Mouse (Mus musculus): ENCODE measurements around the gene Scd1.

The Scd1 gene

DNA sequence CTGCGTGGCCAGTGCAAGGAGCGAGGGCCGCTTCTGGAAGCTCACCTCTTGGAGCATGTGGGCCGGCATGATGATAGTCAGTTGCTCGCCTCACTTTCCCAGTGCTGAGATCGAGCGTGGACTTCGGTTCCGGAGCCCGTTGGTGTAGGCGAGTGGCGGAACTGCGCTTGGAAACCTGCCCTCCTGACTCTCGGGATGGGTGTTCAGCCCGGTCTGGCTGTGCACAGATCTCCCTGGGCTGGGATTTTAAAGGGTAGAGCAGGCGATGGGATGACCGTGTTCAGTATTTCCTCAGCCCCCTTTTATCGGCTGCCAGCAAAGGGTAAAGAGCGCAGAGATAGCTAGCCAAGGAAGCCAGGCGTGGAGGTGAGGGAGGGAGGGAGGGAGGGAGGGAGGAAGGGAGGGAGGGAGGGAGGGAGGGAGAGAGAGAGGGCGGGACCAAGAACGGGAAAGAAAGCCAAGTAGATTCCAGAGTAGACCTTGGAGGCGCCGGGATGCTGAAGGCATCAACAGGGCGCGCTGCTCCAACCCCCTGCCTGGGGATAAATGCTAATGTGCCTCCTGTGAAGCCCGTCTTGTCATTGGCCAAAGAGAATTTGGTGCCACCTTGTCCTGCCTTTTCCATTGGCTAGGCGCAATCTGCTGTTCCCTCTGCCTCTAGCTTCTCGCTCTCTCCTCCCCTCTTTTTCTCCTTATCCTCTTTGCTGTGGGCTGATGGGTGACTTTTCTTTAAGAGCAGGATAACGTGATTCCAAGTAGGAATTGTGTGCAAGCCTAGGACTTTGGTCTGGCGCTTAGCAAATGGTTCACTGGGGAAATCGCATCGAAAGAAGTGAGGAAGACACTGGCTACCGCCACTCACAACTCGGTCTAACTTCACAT lies at the start of gene Scd1:
Scd1 (minus strand) TSS at position 539 of the 882 bp plus-strand sequence.
- DNase-seq (ENCODE audit: low spot score in 2 of 2) = peak in 1 of 2 experiments; percentile 45

DNA sequence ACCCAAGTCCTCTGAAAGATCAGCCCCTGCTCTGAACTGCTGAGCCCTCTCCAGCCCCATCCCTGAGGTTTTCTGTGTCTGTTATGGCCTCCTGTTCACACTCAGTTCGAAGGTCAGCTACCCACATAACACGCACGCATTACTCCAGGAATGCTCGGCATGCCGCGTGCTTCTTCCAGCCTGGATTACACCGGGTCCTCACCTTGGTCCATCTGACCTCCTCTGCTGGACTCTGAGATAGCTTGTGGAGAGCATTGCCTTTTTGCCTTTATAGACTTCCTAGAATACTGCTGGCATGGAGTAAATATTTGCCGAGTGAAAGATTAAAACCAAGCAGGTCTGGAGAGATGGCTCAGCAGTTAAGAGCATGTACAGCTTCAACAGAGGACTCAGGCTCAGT lies 47.7 kb upstream of the Scd1 start:
- DNase-seq (ENCODE audit: low spot score in 2 of 2) = no peak

DNA sequence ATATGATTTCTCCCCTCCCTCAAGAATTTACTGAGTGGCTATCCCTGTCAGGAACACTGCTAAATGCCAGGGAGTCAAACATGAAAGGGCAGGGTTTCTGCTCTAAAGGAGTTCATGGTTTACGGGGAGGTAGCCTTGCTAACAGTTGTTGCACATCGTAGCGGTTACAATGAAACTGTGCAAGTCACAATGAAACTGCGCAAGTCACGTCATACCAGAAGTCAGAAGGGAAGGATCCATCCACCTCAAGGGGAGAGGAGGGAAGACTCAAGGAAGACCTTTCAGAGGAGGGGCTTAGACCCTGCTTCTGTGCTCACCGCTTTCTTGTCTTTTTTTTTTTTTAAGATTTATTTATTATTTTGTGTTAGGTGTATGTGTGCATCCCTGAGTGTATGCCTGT lies 47.2 kb upstream of the Scd1 start:
- no peak for DNase-seq (ENCODE audit: low spot score in 2 of 2)

DNA sequence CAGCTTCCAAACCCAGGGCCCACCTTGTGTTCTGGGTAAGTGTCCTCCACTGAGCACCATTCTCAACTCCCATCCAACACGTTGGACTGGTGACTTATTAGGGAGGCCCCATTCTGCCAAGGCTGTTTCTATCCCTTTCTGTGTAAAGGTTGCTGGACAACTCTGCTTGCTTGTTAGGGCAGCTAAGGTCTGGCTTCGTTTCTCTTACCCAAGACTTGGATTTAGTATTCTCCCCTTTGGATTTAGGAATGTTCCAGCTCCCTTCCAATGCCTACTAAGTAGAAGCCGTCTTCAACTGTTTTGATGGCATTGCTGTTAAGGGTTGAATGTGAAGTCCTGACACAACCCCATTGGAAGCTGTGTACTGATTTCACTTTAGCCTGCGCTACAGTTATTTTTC lies 40.2 kb upstream of the Scd1 start:
- DNase-seq (ENCODE audit: low spot score in 2 of 2) = no peak

DNA sequence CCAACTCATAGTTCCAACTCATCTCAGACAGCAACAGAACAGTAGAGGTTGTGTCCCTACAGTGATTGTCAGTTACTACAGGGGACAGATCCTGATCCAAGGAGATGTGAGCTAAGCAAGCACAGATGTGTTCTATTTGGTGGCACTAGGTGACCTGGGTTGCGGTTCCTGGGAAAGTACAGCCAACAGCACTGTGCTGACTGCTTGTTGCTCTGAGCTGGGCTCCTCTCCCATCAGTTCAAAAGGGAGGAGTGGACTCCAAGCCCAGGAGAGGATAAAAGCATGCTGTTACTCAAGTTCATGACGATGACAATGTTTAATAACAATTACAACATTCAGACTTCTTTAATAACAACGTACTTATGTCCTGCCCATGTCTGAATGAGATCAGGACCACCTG lies 38.1 kb upstream of the Scd1 start:
- no peak for DNase-seq (ENCODE audit: low spot score in 2 of 2)

DNA sequence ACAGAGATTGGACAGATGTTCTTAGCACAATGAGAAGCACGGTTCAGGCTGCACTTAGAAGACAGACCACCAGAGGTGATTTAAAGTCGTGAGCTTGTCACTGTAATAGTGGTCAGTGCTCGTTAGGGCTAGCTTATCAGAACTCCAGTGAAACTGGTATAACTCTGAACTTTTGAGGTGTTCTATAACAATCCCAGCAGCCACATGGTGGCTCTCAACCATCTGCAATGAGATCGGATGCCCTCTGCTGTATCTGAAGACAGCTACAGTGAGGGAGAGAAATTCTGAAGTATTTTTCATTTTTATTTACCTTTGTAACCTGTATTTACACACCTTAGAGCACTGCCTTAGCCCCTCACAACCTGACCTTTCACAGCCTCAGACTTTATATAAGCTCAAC lies 31.6 kb upstream of the Scd1 start:
- DNase-seq (ENCODE audit: low spot score in 2 of 2) = no peak

DNA sequence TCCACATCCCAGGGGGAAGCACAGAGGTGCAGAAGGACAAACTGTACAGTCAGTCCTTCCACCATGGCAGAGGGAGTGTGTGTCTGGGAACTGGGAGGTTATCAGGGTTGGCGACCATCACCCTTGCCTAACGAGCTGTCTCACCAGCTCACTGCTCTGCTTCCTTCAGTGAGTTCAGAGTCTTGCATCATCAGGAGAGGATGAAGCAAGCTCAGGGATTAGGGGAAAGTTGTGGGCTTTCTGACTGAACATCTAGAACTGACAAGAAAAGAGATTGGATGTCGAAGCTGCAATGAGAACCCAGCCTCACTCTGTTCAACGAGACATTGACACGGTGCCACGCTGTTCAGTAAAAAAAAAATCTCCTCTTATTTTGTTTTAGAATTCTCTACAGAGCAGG lies 30.3 kb upstream of the Scd1 start:
- DNase-seq (ENCODE audit: low spot score in 2 of 2) = no peak

DNA sequence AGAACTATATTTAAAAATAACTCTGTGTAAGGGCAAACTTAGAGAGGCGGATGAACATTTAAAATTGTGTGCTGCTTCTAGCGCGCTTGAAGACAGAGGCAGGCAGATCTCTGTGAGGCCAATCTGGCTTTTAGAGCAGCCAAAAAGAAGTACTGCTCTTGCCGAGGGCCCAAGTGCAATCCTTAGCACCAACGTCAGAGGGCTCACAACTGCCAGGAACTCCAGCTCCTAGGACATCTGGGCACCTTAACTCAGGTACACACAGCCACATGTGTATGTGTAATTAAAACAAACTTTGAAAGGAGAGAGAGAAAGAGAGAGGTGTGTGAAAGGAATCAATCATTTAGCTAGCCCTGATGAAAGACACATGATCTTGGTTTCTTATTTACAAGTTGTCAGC lies 24.4 kb upstream of the Scd1 start:
- no peak for DNase-seq (ENCODE audit: low spot score in 2 of 2)

DNA sequence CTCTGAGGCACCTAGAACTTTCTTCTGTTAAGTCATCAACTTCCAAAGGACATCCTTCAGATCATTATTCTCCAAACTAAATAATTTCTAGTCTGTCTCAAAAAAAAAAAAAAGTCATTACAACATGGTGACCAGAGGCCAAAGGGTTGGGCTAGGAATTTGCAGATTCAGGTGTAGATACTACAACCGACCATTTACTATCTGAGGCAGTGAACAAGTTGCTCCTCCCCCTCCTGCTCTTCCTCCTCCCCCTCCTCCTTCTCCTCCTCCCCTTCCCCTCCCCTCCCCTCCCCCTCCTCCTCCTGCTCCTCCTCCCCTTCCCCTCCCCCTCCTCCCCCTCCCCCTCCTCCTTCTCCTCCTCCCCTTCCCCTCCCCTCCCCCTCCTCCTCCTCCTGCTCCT lies 20.0 kb upstream of the Scd1 start:
- DNase-seq (ENCODE audit: low spot score in 2 of 2) = no peak

DNA sequence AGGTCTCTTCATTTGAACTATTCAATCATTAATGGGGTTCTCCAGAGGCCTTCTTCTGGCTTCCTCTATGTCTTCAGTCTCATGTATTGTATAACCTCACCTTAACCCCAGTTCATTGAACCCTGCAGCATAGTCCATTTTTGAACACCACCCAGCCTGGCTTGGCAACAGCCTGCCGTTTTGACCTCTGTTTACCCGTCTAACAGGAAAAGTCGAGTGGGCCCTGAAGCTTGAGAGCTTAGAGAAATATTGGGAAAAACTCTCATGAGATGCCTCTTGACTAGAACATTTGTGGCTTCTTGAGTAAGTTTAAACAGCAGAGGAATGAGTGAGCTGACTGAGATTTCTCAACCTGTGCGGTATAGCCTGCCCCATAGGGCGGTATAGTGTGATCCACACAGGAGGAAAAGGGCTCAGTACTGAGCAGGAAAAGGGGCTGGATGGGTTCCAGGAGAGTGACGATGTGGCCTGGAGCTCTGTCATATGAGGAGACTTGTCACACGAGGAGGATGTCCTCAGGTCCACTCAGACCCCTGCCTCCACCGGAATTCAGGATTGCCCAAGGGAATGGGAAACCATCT lies 14.5 kb upstream of the Scd1 start:
- DNase-seq (ENCODE audit: low spot score in 2 of 2) = no peak

DNA sequence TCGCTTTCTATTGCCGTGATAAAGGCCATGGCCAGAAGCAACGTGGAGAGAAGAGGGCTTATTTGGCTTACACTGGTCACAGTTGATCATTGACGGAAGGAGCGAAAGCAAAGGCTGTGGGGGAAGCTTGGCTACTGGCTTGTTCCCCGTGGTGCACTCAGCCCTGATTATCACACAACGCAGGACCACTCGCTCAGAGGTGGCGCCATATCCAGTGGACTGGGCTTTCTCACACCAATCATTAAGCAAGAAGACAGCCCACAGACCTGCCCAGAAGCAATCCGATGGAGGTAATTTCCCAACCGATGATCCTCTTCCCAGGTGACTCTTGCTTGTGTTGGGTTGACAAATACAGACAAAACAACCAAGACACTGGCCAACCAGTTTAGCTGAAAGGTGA lies 11.9 kb upstream of the Scd1 start:
- no peak for DNase-seq (ENCODE audit: low spot score in 2 of 2)

DNA sequence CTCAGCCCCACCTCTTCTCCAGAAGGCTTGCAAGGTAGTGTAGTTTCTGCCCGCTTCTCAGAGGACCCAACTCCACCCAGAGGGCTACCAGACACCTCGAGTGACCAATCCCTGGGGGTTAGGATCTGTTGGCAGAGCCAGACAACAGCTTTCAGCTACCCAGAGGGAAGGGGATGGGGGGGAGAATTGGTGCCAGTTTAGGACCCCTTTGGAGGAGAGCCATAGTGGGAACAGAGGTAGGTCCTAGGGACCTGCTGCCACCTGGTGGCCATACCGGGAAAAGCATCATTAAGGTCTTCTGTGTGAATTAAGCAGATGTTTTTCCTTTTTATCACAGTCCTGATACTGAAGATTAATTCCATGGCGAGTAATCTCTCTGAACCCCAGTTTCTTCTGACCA lies 11.3 kb upstream of the Scd1 start:
- peak; percentile 36 to 73 for DNase-seq (ENCODE audit: low spot score in 2 of 2)

DNA sequence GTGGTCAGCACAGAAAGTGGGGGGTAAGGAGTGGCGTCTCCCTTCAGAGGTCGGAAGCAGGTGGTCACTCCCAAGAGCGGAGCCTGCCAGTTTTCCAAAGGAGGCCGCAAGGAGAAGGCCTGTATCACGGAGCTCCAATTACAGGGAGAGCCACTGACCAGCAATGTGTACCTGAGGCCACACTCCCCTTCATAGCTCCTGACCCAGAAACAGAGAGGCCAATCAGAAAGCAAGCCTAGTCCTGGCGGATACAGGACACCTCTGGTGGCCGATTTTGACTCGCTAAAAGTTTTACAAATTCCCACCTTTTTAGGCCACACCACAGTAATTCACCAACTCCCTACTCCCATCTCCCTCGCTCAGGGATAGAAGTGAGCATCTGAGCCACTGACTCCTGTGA lies 10.9 kb upstream of the Scd1 start:
- DNase-seq (ENCODE audit: low spot score in 2 of 2) = no peak

DNA sequence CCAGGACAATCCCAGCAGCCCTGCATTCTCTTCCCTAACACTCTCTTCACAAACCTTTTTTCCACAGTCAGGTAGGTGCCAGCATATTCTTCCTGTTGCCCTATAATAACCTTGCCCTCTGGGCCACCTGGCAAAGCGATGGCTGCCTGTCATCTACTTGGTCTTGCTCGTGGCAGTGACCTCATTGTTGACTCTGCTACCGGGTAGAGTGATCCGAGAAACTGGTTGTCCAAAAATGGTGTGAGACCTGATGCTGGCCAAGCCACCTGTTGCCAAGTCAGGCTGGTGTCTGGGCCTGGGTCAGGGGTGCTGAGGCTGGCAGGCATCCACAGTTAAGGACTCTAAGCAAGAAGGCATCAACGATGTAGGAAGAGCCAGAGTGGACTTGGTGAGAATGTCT lies 10.4 kb upstream of the Scd1 start:
- no peak for DNase-seq (ENCODE audit: low spot score in 2 of 2)

DNA sequence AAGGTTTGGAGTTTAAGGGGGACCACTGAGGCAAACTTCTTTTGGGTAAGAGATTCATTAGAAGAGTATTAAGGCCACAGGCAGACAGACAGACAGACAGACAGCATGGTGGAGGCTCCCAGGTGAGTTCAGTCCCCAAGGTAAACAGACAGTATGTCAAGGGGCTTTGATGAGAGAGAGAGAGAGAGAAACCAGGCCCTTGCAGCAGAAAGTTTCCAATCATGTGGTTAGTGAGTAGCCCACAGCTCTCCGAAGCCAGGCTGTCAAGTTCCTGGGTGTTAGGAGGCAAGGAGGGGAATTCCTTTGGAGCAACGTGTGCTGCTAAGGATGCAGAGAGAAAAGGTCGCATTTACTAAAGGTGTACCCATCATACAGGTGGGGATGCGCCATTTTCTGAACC lies 9.8 kb upstream of the Scd1 start:
- DNase-seq (ENCODE audit: low spot score in 2 of 2) = no peak

DNA sequence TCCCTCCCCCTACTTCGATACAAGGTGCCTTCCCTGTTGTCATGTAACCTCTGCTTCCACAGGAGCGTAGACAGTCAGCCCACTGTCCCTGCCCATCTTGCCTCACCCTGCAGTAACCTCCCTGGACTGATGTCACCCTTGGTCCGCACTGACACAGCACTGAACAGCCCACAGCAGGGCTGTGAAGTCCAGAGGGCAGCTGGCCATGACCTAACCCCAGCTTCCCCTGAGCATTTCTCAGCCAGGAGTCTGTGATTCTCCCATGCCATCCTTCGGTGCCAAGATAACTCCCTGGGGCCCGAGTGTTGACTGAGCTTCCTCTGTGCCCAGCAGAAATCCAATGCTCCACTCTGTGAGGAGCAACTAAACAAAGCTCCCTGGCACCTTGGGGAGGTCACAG lies 8.6 kb upstream of the Scd1 start:
- DNase-seq (ENCODE audit: low spot score in 2 of 2) = no peak

DNA sequence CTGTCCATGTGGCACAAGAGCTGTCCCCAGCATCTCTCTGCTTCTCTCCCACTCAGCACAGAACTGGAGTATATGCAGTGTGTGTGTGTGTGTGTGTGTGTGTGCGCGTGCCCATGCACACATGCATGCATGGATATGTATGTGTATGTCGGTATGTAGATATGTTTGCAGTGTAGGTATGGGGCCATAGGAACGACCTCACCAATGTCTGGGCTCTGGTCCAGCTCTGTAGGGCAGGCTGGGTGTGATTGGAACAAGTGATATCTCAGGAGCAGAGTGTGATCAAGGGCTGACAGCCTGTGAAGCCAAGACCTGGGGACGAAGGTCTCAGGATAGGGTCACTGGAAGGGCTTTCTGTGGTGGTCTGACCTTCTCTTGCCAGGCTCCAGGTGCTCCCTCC lies 7.8 kb upstream of the Scd1 start:
- DNase-seq (ENCODE audit: low spot score in 2 of 2) = no peak

DNA sequence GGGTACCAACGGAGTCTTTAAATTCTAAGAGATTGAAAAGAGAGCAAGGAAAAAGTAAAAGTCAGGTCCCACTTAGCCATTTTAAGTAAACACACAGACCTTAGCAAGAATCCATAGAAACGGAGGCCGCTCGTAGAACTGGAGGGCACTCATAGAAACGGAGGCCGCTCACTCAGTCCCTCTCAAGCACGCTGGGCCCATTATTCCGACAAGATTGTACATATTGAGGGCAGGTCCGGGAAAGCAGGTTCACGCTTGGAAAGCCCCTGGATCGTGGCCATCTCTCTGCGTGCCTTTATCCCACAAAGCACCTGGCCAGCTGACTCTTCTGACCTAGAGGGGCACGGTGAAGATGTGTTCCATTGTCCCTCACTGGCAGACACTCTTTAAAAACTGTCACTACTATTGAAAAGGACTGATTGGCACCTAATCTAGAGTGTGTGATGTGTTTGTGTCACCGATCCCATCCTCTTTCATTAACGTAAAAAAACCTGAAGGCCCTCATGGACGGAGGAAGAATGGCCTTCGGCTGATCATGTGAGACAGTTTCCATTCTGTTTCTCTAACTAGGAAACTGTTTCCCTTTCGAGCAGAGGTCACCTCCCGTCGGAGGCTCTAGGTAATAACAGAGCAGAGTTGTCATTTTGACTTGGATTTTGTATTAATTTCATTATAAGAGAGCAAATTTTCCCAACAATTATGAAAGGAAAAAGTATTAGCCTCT lies 2.8 kb upstream of the Scd1 start:
- no peak for DNase-seq (ENCODE audit: low spot score in 2 of 2)

DNA sequence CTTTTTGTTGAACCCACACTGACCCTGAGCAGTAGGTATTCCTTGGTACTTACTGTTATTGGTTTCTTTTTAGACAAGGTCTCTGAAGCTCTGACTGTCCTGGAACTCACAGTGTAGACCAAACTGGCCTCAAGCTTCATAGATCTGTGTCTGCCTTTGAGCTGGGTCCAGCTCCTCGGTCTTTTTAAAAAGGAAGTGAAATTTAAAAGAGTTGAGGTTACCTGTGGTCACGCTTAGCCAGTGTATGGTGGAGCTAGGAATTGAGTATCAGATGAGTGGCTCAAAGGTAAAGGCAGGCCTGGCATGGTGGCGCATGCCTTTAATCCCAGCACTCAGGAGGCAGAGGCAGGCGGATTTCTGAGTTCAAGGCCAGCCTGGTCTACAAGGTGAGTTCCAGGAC lies 916 bp upstream of the Scd1 start:
- DNase-seq (ENCODE audit: low spot score in 2 of 2) = peak in 1 of 2 experiments; percentile 28

DNA sequence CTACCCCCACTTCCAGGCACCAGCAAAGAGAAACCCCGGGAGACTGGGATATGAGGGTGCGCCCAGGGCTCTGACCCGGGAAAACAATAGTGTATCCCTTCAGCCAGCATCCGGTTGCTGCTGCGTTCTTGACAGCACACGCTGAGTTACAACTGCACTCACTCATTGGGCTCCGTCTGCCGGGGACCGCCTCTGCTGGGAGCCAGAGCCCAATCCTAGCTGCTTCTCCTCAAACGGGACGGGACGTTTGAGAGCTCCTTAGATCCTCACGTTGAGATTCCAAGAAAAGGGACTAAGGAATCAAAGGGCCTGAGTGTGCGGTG lies 505 bp upstream of the Scd1 start:
- DNase-seq (ENCODE audit: low spot score in 2 of 2) = peak in 1 of 2 experiments; percentile 31

DNA sequence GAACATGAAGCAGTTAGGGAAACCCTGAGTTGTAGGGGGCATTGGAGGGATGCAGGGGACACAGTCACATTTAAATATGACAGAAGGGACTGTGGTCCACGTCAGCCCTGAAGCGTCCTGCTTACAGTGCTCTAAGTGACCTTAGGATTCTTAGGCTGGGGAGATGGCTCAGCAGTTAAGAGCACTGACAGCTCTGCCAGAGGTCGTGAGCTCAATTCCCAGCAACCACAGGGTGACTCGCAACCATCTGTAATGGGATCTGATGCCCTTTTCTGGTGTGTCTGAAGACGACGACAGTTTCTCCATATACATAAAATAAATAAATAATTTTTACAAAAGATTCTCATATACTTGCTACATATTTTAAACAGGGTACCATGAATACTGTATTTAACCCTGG lies 4.1 kb downstream of the Scd1 start:
- DNase-seq (ENCODE audit: low spot score in 2 of 2) = no peak

DNA sequence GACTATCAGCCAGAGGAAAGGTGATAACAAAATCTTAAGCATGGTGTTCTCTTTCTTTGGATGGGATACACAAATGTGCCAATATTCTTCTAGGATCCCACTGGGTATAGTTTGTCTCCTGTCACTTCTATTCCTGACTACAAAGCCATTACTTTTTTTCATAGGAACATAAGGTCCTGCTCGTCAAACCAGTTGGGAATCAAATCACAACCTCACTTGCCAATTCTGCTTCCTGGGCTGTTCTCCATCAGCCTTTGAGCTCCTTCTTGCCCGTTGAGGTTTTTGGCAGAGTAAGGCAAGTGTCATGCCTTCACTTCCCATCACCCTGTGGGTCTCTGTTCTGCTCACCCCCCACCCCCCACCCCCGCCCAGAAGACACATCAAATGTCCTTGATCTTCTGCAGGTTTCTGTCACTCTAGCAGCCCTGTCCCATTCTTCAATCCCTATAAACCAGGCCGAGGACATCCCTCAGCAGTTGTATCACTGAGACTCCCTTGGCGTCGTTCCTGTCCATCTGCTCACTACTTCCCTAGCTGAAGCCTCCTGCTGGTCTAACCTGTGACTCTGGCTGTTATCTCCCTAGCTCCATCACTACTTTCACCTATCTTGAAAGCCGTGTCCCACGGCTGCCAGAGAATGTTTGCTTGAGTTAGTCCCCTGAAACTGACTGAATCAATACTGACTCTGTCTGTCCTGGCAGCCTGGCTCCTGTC lies 7.0 kb downstream of the Scd1 start:
- no peak for DNase-seq (ENCODE audit: low spot score in 2 of 2)

DNA sequence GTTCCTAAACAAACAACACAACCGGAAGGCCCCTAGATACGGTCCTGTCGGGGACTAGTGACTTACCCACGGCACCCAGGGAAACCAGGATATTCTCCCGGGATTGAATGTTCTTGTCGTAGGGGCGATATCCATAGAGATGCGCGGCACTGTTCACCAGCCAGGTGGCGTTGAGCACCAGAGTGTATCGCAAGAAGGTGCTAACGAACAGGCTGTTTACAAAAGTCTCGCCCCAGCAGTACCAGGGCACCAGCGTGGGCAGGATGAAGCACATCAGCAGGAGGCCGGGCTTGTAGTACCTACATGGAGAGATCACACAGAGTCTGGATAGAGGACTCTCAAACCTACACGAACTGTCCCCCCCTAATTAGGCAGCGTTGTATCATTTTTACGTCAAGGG lies 7.6 kb downstream of the Scd1 start:
- DNase-seq (ENCODE audit: low spot score in 2 of 2) = no peak

All from natural killer cell, adult 2 months (primary cell).